Mouse (Mus musculus): ENCODE data around the gene Pibf1.

Gene Pibf1

GRCm38 (mm10) chr14:99099267-99099966, at the start of gene Pibf1, which contains the start of gene Dis3:
Gene Pibf1 (plus strand): TSS chr14:99099424.
Gene Dis3 (minus strand): TSS chr14:99099770.
- DNase-seq (ENCODE audit: low spot score in 2 of 2), result peak; percentile 99 to 100

- DNase-seq (ENCODE audit: low spot score in 2 of 2), result no peak
These were observed 40.2 kb upstream of the Pibf1 start for GRCm38 (mm10) chr14:99058959-99059586.

- DNase-seq (ENCODE audit: low spot score in 2 of 2), result peak; percentile 37 to 48
These were observed 38.6 kb upstream of the Pibf1 start for GRCm38 (mm10) chr14:99060616-99061015.

GRCm38 (mm10) chr14:99063091-99063490, 36.1 kb upstream of the Pibf1 start:
- DNase-seq (ENCODE audit: low spot score in 2 of 2), result no peak

GRCm38 (mm10) chr14:99071146-99071545, 28.1 kb upstream of the Pibf1 start:
- no peak for DNase-seq (ENCODE audit: low spot score in 2 of 2)

GRCm38 (mm10) chr14:99088947-99089346, 10.3 kb upstream of the Pibf1 start:
- DNase-seq (ENCODE audit: low spot score in 2 of 2), result no peak

- DNase-seq (ENCODE audit: low spot score in 2 of 2), result peak; percentile 33 to 34
These were observed 853 bp downstream of the Pibf1 start for GRCm38 (mm10) chr14:99099967-99100587.

- no peak for DNase-seq (ENCODE audit: low spot score in 2 of 2)
These were observed 3.8 kb downstream of the Pibf1 start for GRCm38 (mm10) chr14:99103050-99103449.

GRCm38 (mm10) chr14:99104542-99105123, 5.4 kb downstream of the Pibf1 start:
- no peak for DNase-seq (ENCODE audit: low spot score in 2 of 2)

- no peak for DNase-seq (ENCODE audit: low spot score in 2 of 2)
These were observed 7.4 kb downstream of the Pibf1 start for GRCm38 (mm10) chr14:99106671-99107070.

- DNase-seq (ENCODE audit: low spot score in 2 of 2), result no peak
These were observed 8.5 kb downstream of the Pibf1 start for GRCm38 (mm10) chr14:99107631-99108187.

- DNase-seq (ENCODE audit: low spot score in 2 of 2), result no peak
These were observed 9.5 kb downstream of the Pibf1 start for GRCm38 (mm10) chr14:99108762-99109161.

- no peak for DNase-seq (ENCODE audit: low spot score in 2 of 2)
These were observed 18.4 kb downstream of the Pibf1 start for GRCm38 (mm10) chr14:99117576-99117975.

- no peak for DNase-seq (ENCODE audit: low spot score in 2 of 2)
These were observed 22.5 kb downstream of the Pibf1 start for GRCm38 (mm10) chr14:99121584-99122339.

- DNase-seq (ENCODE audit: low spot score in 2 of 2), result no peak
These were observed 24.9 kb downstream of the Pibf1 start for GRCm38 (mm10) chr14:99124076-99124475.

- no peak for DNase-seq (ENCODE audit: low spot score in 2 of 2)
These were observed 27.5 kb downstream of the Pibf1 start for GRCm38 (mm10) chr14:99126713-99127112.

GRCm38 (mm10) chr14:99127509-99127908, 28.3 kb downstream of the Pibf1 start:
- no peak for DNase-seq (ENCODE audit: low spot score in 2 of 2)

GRCm38 (mm10) chr14:99129050-99129449, 29.8 kb downstream of the Pibf1 start:
- DNase-seq (ENCODE audit: low spot score in 2 of 2), result no peak

- DNase-seq (ENCODE audit: low spot score in 2 of 2), result no peak
These were observed 34.8 kb downstream of the Pibf1 start for GRCm38 (mm10) chr14:99134048-99134447.

- DNase-seq (ENCODE audit: low spot score in 2 of 2), result no peak
These were observed 36.5 kb downstream of the Pibf1 start for GRCm38 (mm10) chr14:99135761-99136160.

GRCm38 (mm10) chr14:99136297-99136696, 37.1 kb downstream of the Pibf1 start:
- no peak for DNase-seq (ENCODE audit: low spot score in 2 of 2)
